Mouse (Mus musculus): ENCODE measurements at regions not wholly inside any gene's neighbourhood (a gene's known extent, or its start where the extent isn't known, plus 50 kb on each side); places are given as distances from the start of the nearest gene placed in this dataset.
"Not testable (repeated sequence)": the region's sequence is repeated elsewhere in the genome, so short reads cannot be mapped to it uniquely, and the experiment has no call there.

GRCm38 (mm10) chr14:53597287-53597686 is 656.6 kb downstream of the Dad1 start:
- not testable (repeated sequence) for TF ChIP-seq POLR2A (IDR thresholded peaks at IDR 0.05; ENCODE audit: insufficient read depth, low read length); EP300 (IDR thresholded peaks at IDR 0.05; ENCODE audit: insufficient read depth, low read depth, low read length)
